Comparison of ENCODE assay signal across 12 mouse cellular contexts in genomic region chrX:38402004-38402403, GRCm38 (mm10). TPM values are rescaled to one million over a fixed set of nuclear protein-coding genes. Genes with fewer than 3 reads are reported as not detected.
DNase-seq lines count a peak whose midpoint lies in the region; ATAC-seq and TF ChIP-seq lines count a peak whose summit lies in the region.
"Had no signal": no experiment of that assay in that cellular context is flagged by ENCODE, and none has a peak within 500 bp of the region (broad histone marks: within the 10 kb centered on the region; RNA-seq: fewer than 3 reads in every experiment).

No protein-coding gene starts in this region.

- peak; percentile 12 for DNase-seq in adrenal gland, adult 2 months
- DNase-seq in adrenal gland, adult 8-10 months = no peak
- peak; percentile 58 for DNase-seq in kidney, adult 2 months
- DNase-seq in heart, postnatal 4 days = peak; percentile 36
- DNase-seq in natural killer cell, adult 2 months (ENCODE audit: low spot score in 2 of 2) = no peak
- DNase-seq: thymus, postnatal 4 days had no signal

- peaks cover 16% of the 10 kb centered on the region; the same call in 1 of the 2 replicates for H3K4me1 ChIP-seq in kidney, adult 2 months (ENCODE audit: control insufficient read depth, insufficient read depth, low read length)
- 0 out of 2 replicates have a peak, but pooled peaks cover 4% of the 10 kb centered on the region for H3K4me1 ChIP-seq in kidney, embryonic 16.5 days (ENCODE audit: insufficient read depth, low read length)
- H3K4me1 ChIP-seq in lung, embryonic 16.5 days (replicated peaks; ENCODE audit: control insufficient read depth, insufficient read depth, low read length) = no peaks in the 10 kb centered on the region
- no peaks in the 10 kb centered on the region for H3K4me1 ChIP-seq in midbrain, embryonic 15.5 days
- H3K4me1 ChIP-seq: forebrain, embryonic 10.5 days; liver, embryonic 15.5 days had no signal

- ATAC-seq in kidney, embryonic 16.5 days (ENCODE audit: low FRiP score, low TSS enrichment) = no peak; the same call in 1 of the 2 replicates
- peak; percentile 61; the same call in 1 of the 2 replicates for ATAC-seq in lung, embryonic 16.5 days (ENCODE audit: low read depth)
- no peak for ATAC-seq in midbrain, embryonic 15.5 days (replicated peaks)
- ATAC-seq: hindbrain, embryonic 16.5 days had no signal

- no peak overlapping the region for H3K4me3 ChIP-seq in kidney, adult 2 months (ENCODE audit: insufficient read depth, low read depth, low read length)
- H3K4me3 ChIP-seq in kidney, embryonic 16.5 days (ENCODE audit: low read length) = no peak overlapping the region
- no peak overlapping the region for H3K4me3 ChIP-seq in lung, embryonic 16.5 days (ENCODE audit: low read length)
- H3K4me3 ChIP-seq in midbrain, embryonic 15.5 days = no peak overlapping the region
- H3K4me3 ChIP-seq: forebrain, embryonic 10.5 days; liver, embryonic 15.5 days had no signal

- no peak overlapping the region for H3K4me2 ChIP-seq in kidney, embryonic 16.5 days (replicated peaks; ENCODE audit: low read depth, low read length)
- no peak overlapping the region for H3K4me2 ChIP-seq in lung, embryonic 16.5 days (ENCODE audit: low read depth, low read length)
- no peak overlapping the region for H3K4me2 ChIP-seq in midbrain, embryonic 15.5 days
- H3K4me2 ChIP-seq: liver, embryonic 15.5 days had no signal

- H3K9me3 ChIP-seq in kidney, embryonic 16.5 days (ENCODE audit: low read length) = no peaks in the 10 kb centered on the region
- H3K9me3 ChIP-seq in lung, embryonic 16.5 days (ENCODE audit: control insufficient read depth, low read length) = no peaks in the 10 kb centered on the region
- no peaks in the 10 kb centered on the region for H3K9me3 ChIP-seq in midbrain, embryonic 15.5 days
- H3K9me3 ChIP-seq: forebrain, embryonic 10.5 days; liver, embryonic 15.5 days had no signal

- peak overlapping the region; percentile 68 for H3K27ac ChIP-seq in kidney, adult 2 months (ENCODE audit: insufficient read depth, low read depth, low read length)
- H3K27ac ChIP-seq in kidney, embryonic 16.5 days (ENCODE audit: low read length) = no peak overlapping the region
- H3K27ac ChIP-seq in lung, embryonic 16.5 days (ENCODE audit: low read length) = no peak overlapping the region
- H3K27ac ChIP-seq in midbrain, embryonic 15.5 days = no peak overlapping the region
- H3K27ac ChIP-seq: forebrain, embryonic 10.5 days; liver, embryonic 15.5 days had no signal

- no peaks in the 10 kb centered on the region for H3K36me3 ChIP-seq in kidney, adult 2 months (ENCODE audit: control insufficient read depth, insufficient read depth, low read length)
- H3K36me3 ChIP-seq in kidney, embryonic 16.5 days (ENCODE audit: insufficient read depth, low read length) = no peaks in the 10 kb centered on the region
- H3K36me3 ChIP-seq in lung, embryonic 16.5 days (ENCODE audit: control insufficient read depth, insufficient read depth, low read length) = no peaks in the 10 kb centered on the region
- H3K36me3 ChIP-seq in midbrain, embryonic 15.5 days (replicated peaks) = no peaks in the 10 kb centered on the region
- H3K36me3 ChIP-seq: forebrain, embryonic 10.5 days; liver, embryonic 15.5 days had no signal

- 8% methylated on average over 6 of the region's 6 CpGs for WGBS in kidney, adult 2 months
- 61% methylated on average over 6 of the region's 6 CpGs for WGBS in kidney, embryonic 16.5 days
- 38% methylated on average over 6 of the region's 6 CpGs for WGBS in lung, embryonic 16.5 days
- WGBS in midbrain, embryonic 15.5 days = 67% methylated on average over 6 of the region's 6 CpGs

- H3K27me3 ChIP-seq in kidney, adult 2 months (replicated peaks; ENCODE audit: control insufficient read depth, insufficient read depth, low read length) = no peaks in the 10 kb centered on the region
- H3K27me3 ChIP-seq in kidney, embryonic 16.5 days (ENCODE audit: insufficient read depth, low read length) = no peaks in the 10 kb centered on the region
- no peaks in the 10 kb centered on the region for H3K27me3 ChIP-seq in lung, embryonic 16.5 days (ENCODE audit: control insufficient read depth, insufficient read depth, low read depth, low read length)
- H3K27me3 ChIP-seq in midbrain, embryonic 15.5 days (replicated peaks) = no peaks in the 10 kb centered on the region
- H3K27me3 ChIP-seq: liver, embryonic 15.5 days had no signal

- no peak for TF ChIP-seq POLR2A in kidney, adult 2 months (IDR thresholded peaks at IDR 0.05; ENCODE audit: low read depth, low read length)

- no peak overlapping the region for H3K9ac ChIP-seq in kidney, embryonic 16.5 days (replicated peaks; ENCODE audit: low read length)
- no peak overlapping the region for H3K9ac ChIP-seq in lung, embryonic 16.5 days (ENCODE audit: low read length)
- H3K9ac ChIP-seq in midbrain, embryonic 15.5 days = no peak overlapping the region
- H3K9ac ChIP-seq: liver, embryonic 15.5 days had no signal

- no peak for TF ChIP-seq CTCF in kidney, adult 2 months (conservative IDR thresholded peaks at IDR 0.05; ENCODE audit: insufficient read depth, insufficient read length, low read depth, low read length)

RNA-seq across cellular contexts. Expression of gene Lamp2, which starts 54.2 kb away (rescaled TPM):
- total RNA-seq in adrenal gland, adult 2 months (2021) = 100 to 1,000 TPM; 264 to 266 TPM
- 22.5 and 32.0 TPM in 2 replicates for polyA plus RNA-seq in adrenal gland, adult 2 months (2012; rRNA removed)
- 100 to 1,000 TPM; 211 to 271 (median 249) TPM for total RNA-seq in adrenal gland, adult 8-10 months (2022)
- polyA plus RNA-seq in kidney, adult 2 months (2012; rRNA removed) = 312 and 353 TPM in 2 replicates
- 187 and 188 TPM in 2 replicates for polyA plus RNA-seq in kidney, embryonic 16.5 days (2015; fragmentation: Nextera tagmentation; extraction: Ambion mirVana)
- total RNA-seq in heart, postnatal 4 days (2021) = 100 to 1,000 TPM; 144 TPM
- 167 and 170 TPM in 2 replicates for polyA plus RNA-seq in lung, embryonic 16.5 days (2015; fragmentation: Nextera tagmentation; extraction: Ambion mirVana)
- polyA plus RNA-seq in midbrain, embryonic 15.5 days (2015; fragmentation: Nextera tagmentation; extraction: Ambion mirVana) = 52.0 and 53.6 TPM in 2 replicates

Comparison
In these comparisons a context has a peak if more than half of its experiments do, and no peak if none do; other contexts are left out.
1. DNase-seq: peak in adrenal gland, adult 2 months (single experiment), kidney, adult 2 months (single experiment) and heart, postnatal 4 days (single experiment); none in adrenal gland, adult 8-10 months (single experiment) and natural killer cell, adult 2 months (0 of 2).